Mouse (Mus musculus) megakaryocyte, embryonic 14.5 days (primary cell): ENCODE data around the gene Arih2.

Experiments used
- FLI1 ChIP-seq: IDR thresholded peaks from 2 replicates; pipeline ENCODE4 v1.6.1; 2012; ENCODE audit warnings: low read length, inconsistent platforms, mixed read lengths
- GATA1 ChIP-seq: IDR thresholded peaks from 3 replicates; pipeline ENCODE4 v1.6.1; 2012; ENCODE audit warnings: mixed read lengths, low read length, inconsistent platforms, borderline replicate concordance

GRCm38 (mm10) chr9:108694533-108694932 lies 45.3 kb upstream of the Arih2 start:
- TF ChIP-seq GATA1 (no peak), FLI1 (no peak)
